Mouse (Mus musculus) embryo, embryonic 10 days (tissue): ENCODE measurements around the gene Prrg2.

ENCODE experiments used
- DNase-seq: peaks from one replicate; pipeline ENCODE4 v3.0.0-alpha.2; 2015; ENCODE audit warnings: low spot score

Gene Prrg2

GRCm38 (mm10) chr7:45058607-45059571, 3.6 kb downstream of the Prrg2 start:
- DNase-seq, result peak; percentile 48

- DNase-seq, result no peak
Observed at GRCm38 (mm10) chr7:45056972-45057348, 5.5 kb downstream of the Prrg2 start.

GRCm38 (mm10) chr7:45056329-45056971, 6.0 kb downstream of the Prrg2 start:
- no peak for DNase-seq

GRCm38 (mm10) chr7:45053931-45054510, 8.5 kb downstream of the Prrg2 start:
- peak; percentile 99 for DNase-seq

GRCm38 (mm10) chr7:45053117-45053930, 9.2 kb downstream of the Prrg2 start:
- peak; percentile 72 for DNase-seq

DNA sequence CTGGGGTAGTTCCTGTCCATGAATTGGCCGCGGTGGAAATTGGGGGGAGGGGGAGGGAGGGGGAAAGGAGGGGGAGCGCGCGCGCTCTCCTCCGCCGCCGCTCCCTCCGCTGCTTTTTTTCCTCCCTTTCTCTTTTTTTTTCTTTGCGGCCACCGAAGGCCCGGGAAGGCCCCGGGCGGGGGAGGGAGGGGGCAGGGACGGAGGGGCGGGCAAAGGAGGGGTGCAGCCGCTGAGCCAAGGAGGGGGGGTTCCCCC, 9.7 kb downstream of the Prrg2 start, which contains the start of gene Prr12:
Prr12 (minus strand) TSS at position 20 of the 255 bp plus-strand sequence.
- DNase-seq, result no peak

DNA sequence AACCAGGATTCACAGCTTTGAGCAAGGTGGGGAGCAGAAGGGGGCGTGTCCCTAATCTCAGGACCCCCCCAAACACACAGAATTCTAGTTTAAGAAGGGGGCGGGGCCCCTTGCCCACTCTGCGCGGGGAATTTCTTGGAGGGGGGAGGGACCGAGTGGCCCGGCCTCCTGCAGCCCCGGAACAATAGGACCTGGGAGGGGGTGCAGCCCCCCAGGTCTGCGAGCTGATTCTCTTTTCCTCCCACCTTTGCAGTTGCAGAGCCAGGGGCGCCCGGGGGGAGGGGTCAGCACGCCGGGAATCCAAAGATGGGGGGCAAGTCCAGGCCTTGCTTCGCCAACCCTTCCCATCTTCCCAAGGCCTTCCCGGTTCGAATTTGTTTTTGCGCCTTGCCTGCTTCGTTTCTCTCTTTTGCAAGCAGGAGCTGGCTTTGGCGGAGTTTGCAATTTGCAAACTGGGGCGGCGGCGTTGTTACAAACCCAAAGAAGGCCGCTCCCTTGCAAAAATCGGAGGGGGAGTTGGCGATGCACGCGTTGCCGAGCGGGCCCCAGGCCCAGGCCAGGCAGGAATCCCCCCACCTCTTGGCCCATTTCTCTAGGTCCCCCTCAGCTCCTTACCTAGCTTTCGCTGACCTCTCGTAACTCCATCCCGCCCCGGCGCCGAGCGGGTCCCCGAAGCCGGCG, 10.2 kb downstream of the Prrg2 start:
- DNase-seq, result peak; percentile 29

GRCm38 (mm10) chr7:45051601-45051974, 10.9 kb downstream of the Prrg2 start:
- peak; percentile 27 for DNase-seq

GRCm38 (mm10) chr7:45050945-45051600, 11.4 kb downstream of the Prrg2 start:
- DNase-seq, result peak; percentile 95

DNA sequence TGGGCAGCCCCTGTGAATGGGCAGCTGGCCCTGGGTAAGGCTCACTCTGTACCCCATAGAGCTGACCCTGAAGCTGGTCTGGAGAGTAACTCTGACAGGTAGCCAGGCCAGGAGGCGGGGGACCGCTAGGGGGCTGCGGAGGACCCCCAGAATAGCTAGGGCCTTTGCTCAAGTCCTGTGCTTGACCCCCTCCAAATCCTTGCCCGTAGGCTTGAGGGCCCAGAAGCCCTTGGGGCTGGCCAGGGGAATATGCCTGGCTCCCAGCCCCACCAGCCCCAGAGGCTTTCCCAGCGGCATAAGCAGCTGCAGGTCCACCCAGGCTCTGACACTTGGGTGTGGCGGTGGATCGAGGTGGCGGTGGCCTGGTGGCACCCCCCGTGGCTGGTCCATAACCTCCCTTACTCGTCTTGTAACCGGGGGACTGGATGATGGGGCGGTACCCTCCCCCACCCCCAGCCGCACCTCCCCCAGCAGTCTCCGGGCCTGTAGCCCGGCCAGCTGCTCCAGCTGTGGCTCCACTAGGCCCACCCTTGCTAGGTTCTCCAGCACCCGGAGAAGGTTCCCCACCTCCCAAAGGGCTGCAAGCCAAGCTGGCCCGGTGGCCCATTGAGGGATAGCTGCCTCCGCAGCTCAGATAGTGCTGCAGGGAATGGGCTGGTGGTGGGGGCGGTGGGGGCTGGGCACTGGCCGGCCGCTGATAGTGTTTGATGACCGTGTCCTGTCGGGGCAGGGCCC, 13.4 kb downstream of the Prrg2 start:
- DNase-seq, result no peak

DNA sequence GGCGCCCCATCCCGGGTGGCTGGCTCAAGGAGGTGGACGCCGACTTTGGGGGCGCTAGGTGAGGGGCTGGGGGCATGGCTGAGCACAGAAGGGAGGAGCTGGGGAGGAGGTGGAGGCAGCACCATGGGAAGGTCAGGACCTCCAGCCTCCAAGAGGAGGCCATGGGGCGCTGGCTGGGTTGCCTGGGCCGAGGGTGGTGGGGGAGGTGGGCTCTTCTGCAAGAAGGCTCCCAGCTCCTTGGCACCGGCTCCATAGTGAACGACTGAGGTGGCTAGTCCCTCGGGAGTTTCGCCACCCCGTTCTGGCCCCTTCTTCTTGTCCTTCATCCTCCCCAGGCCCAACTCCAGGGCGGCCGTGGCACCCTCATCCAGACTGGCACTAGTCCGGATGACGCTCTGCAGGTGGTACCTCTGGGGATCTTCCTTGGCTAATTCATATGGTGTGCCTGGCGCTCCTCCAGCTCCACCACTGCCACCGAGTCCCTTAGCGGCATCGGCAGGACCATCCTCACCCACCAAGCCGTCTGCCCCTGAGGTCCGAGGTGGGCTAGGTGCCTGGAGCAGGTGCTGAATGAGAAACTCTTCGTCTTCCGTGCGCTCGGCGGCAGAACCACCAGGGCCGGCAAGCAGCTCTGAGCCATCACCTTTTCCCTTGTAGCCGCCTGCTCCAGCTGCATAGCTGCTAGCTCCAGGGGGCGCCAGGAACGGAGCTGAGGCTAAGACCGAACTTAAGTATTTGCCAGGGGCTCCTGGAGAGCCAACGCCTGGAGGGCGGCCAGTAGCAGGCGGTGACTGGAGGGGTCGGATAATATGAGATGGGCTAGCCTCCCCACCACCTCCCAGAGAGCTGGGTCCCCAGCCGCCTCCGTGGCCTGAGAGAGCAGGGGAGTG, 14.2 kb downstream of the Prrg2 start:
- no peak for DNase-seq

DNA sequence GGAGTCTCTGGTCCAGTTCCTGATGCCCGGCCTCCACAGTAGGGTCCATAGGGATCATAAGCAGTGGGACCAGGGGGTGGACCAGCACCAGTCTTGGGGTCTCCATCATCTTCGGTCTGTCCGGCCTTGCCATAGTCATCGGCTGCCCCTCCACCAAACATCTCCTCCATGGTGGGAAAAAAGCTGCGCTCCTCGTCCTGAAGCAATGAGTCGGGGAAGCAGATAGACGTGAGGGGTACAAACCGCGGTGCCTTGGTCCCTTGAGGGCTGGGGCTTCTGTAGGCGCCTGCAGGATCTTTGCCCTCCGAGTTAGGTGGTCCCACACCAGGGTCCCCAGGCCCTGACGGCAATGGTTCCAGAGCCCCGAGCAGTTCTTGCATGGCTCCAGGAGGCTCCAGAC, 15.0 kb downstream of the Prrg2 start:
- DNase-seq, result no peak

GRCm38 (mm10) chr7:45046853-45047350, 15.6 kb downstream of the Prrg2 start:
- DNase-seq, result no peak

DNA sequence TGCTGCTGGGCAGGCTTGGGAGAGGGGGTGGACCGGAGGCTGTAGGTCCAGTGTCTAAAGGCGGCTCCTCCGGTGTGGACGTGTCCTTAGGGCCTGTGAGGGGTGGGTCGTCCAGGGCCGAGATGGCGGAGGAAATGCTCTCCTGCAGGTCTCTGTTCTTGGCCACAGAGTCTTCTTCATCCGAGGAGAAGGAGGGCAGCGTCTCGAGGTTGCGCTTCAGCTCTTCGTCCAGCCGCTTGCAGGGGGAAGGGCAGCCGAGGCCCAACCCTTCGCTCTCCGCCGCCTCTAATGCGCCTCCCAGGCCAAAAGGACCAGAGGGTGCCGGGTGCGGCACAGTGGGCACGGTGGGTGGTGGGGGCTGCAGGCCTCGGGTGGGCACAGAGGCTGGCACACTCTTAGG, 16.7 kb downstream of the Prrg2 start:
- DNase-seq, result no peak

DNA sequence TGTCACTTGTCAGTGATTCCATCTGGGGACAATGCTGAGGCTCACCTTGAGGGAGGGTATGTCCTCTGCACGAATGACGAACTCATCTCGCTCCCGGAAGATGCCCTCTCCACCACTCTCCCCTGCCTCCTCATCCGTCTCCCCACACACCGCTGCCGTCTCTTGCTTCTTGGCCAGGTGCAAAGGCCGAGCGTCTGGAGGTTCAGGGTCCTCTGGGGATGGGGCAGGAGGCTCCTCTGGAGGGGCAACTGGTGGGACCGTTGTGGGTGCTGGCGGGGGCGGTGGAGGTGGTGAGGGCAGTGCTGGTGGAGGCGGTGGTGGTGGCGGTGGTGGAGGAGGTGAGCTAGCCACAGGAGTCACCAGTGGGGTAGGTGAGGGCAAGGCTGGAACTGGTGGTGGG, 19.2 kb downstream of the Prrg2 start:
- no peak for DNase-seq

DNA sequence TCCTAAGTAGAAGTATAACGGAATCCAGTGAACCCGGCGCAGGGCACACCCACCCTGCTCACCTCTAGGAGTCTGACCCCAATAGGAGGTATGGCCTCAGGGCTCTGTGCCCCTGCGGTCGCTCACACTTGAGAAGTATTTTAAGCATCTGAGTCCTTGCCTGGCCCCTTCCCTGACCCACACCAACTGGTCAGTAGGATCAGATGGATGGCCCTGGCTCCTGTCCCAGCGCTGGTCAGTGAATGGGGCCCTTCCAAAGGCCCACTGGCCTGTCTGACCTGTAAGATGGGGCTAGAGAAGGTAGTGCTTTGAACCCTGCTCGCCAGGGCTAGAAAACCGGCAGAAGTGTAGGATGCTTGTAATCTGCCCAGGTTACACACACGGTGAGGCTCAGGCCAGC, 21.6 kb downstream of the Prrg2 start:
- DNase-seq, result no peak

GRCm38 (mm10) chr7:45038411-45038810, 24.1 kb downstream of the Prrg2 start:
- DNase-seq, result no peak

GRCm38 (mm10) chr7:45037720-45038361, 24.6 kb downstream of the Prrg2 start:
- peak; percentile 54 for DNase-seq

DNA sequence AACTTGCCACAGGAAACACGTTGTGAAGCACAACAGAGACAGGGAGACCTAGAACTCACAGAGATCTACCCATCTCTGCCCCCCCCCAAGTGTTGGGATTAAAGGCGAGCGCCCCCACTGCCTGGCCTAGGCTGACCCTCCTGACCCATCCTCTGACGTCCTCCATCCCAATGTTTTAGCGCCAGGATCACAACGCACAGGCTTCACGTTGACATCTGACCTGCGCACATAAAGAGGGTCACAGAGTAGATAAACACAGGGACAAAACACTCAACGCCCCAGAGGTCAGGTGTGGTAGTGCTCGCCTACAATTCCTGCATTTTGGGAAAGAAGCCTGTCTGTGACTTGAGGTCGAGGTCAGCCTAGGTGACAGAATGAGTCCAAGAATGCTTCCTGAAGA, 25.8 kb downstream of the Prrg2 start:
- DNase-seq, result no peak
